Mouse (Mus musculus): ENCODE data around the gene Slc25a24.

DNA sequence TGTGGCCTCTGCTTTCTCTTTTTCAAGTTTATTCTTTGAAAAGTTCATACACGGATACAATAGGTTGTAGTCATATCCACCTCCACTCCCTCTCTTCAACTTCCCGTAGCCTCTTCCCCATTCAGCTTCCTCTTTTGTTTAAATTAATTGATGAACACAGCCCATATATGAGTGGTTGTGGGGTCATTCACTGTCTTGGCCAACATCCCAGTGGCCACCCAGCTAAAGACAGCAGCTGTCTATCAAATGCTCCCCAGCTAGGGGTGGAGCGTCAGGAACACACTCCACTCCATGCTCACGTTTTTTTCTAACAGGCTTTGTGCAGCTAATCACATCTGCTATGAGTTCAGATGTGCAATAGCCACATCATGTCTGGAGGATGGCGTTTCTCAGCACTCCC, 6.8 kb downstream of the Slc25a24 start:
- no peak for TF ChIP-seq POLR2A (IDR thresholded peaks at IDR 0.05; ENCODE audit: insufficient read depth, low read depth, low read length)
- no peak for TF ChIP-seq CTCF (IDR thresholded peaks at IDR 0.05)
- TF ChIP-seq EP300 (IDR thresholded peaks at IDR 0.05; ENCODE audit: insufficient read depth, low read depth, low read length): no peak

All from heart, adult 2 months (tissue).